Mouse (Mus musculus): ENCODE data around the gene Olfm2. TPM values are rescaled to one million over a fixed set of nuclear protein-coding genes. Genes with fewer than 3 reads are reported as not detected.

Gene Olfm2
- polyA plus RNA-seq, 1 experiment, result 2.3 TPM

DNA sequence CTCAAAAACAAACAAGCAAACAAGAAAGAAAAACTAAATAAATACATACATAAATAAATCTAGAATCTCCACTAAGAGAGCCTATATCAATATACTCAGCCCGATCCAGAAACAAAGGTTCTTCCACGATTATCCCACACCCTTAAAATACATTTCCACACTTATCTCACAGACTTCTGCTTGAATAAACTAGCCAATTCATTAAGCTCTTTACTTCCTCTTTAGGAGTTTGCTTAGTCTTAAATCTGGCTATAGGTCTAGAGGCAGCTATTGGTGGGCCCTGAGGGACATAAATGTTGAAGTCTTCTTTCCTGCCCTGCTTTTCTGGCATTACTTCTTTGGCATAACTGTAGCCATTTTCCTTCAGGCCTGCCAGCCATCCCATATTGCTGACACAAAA, 114.8 kb downstream of the Olfm2 start:
- no peaks in the 10 kb centered on the region for H3K36me3 ChIP-seq (ENCODE audit: control insufficient read depth, insufficient read depth, low read length)
- H3K27ac ChIP-seq (ENCODE audit: insufficient read depth, low read depth, low read length), result no peak overlapping the region
- WGBS, result 99% methylated on average over 2 of the region's 2 CpGs

More for the DNA sequence above, 114.8 kb downstream of the Olfm2 start:
- TF ChIP-seq POLR2A (IDR thresholded peaks at IDR 0.05; ENCODE audit: low read depth, low read length) (no peak), CTCF (conservative IDR thresholded peaks at IDR 0.05; ENCODE audit: insufficient read depth, insufficient read length, low read depth, low read length) (no peak)
- DNase-seq, result no peak
- H3K4me3 ChIP-seq (ENCODE audit: insufficient read depth, low read depth, low read length), result no peak overlapping the region
- no peaks in the 10 kb centered on the region for H3K4me1 ChIP-seq (ENCODE audit: control insufficient read depth, insufficient read depth, low read length)
- no peaks in the 10 kb centered on the region for H3K27me3 ChIP-seq (replicated peaks; ENCODE audit: control insufficient read depth, insufficient read depth, low read length)

Other genes starting within 250 kb of the Olfm2 start
- 4.7 and 6.6 TPM in 2 replicates for gene Zfp266, start 224.9 kb downstream of the Olfm2 start, polyA plus RNA-seq (2012; rRNA removed)
- 1.4 and 1.9 TPM in 2 replicates for gene Zfp846, start 165.1 kb downstream of the Olfm2 start, polyA plus RNA-seq (2012; rRNA removed)
- gene Ubl5, start 103.5 kb downstream of the Olfm2 start, polyA plus RNA-seq (2012; rRNA removed), result 450 and 657 TPM in 2 replicates
- gene Fbxl12, start 101.6 kb downstream of the Olfm2 start, polyA plus RNA-seq (2012; rRNA removed), result 22.0 and 24.7 TPM in 2 replicates
- 18.3 and 18.9 TPM in 2 replicates for gene Pin1, start 94.3 kb downstream of the Olfm2 start, polyA plus RNA-seq (2012; rRNA removed)
- gene Col5a3, start 68.7 kb upstream of the Olfm2 start, polyA plus RNA-seq (2012; rRNA removed), result 2.1 and 3.0 TPM in 2 replicates
- gene Rdh8, start 72.2 kb upstream of the Olfm2 start, polyA plus RNA-seq (2012; rRNA removed), result not detected in 2 replicates
- gene A230050P20Rik, start 122.3 kb upstream of the Olfm2 start, polyA plus RNA-seq (2012; rRNA removed), result 31.7 and 40.3 TPM in 2 replicates
- gene Angptl6, start 133.4 kb upstream of the Olfm2 start, polyA plus RNA-seq (2012; rRNA removed), result 3.6 and 4.0 TPM in 2 replicates
- 28.3 and 31.2 TPM in 2 replicates for gene Ppan, start 141.8 kb upstream of the Olfm2 start, polyA plus RNA-seq (2012; rRNA removed)
- 93.1 and 116 TPM in 2 replicates for gene Eif3g, start 152.3 kb upstream of the Olfm2 start, polyA plus RNA-seq (2012; rRNA removed)
- gene Dnmt1, start 213.5 kb upstream of the Olfm2 start, polyA plus RNA-seq (2012; rRNA removed), result 12.1 and 12.5 TPM in 2 replicates
- 3.5 and 4.0 TPM in 2 replicates for gene S1pr2, start 230.4 kb upstream of the Olfm2 start, polyA plus RNA-seq (2012; rRNA removed)